Mouse (Mus musculus) midbrain, embryonic 11.5 days (tissue): ENCODE measurements around the gene Fgf22. TPM values are rescaled to one million over a fixed set of nuclear protein-coding genes. Genes with fewer than 3 reads are reported as not detected.

Source experiments
- ATAC-seq: fragments of 200-750 bp; cut with Nextera tagmentation; 2 replicates; pipeline ENCODE4 v1.8.0; 2017; ENCODE audit warnings: moderate TSS enrichment, moderate library complexity; ENCODE audit not compliant: low FRiP score
- DNase-seq: peaks from one replicate; pipeline ENCODE4 v3.0.0; 2015; ENCODE audit warnings: low spot score; ENCODE audit errors: missing footprints
- H3K27ac ChIP-seq: fragments of 300-500 bp; sonication (generic); 2 replicates; pipeline ENCODE4 v1.5.1; 2014; ENCODE audit warnings: low read depth, low read length
- H3K27me3 ChIP-seq: fragments of 300-500 bp; sonication (generic); 2 replicates; pipeline ENCODE4 v1.6.1; 2014; ENCODE audit warnings: mild to moderate bottlenecking, low read length, moderate library complexity, mixed read lengths; ENCODE audit not compliant: control insufficient read depth, insufficient read depth
- H3K36me3 ChIP-seq: fragments of 300-500 bp; sonication (generic); 2 replicates; pipeline ENCODE4 v1.6.1; 2014; ENCODE audit warnings: mild to moderate bottlenecking, low read length, moderate library complexity, mixed read lengths; ENCODE audit not compliant: control insufficient read depth, insufficient read depth
- H3K4me1 ChIP-seq: fragments of 300-500 bp; sonication (generic); 2 replicates; pipeline ENCODE4 v1.6.1; 2014; ENCODE audit warnings: low read length; ENCODE audit not compliant: control insufficient read depth, insufficient read depth
- H3K4me2 ChIP-seq: fragments of 300-500 bp; sonication (generic); 2 replicates; pipeline ENCODE4 v1.6.1; 2014; ENCODE audit warnings: mild to moderate bottlenecking, moderate library complexity
- H3K4me3 ChIP-seq: fragments of 300-500 bp; sonication (generic); 2 replicates; pipeline ENCODE4 v1.5.1; 2014; ENCODE audit warnings: low read depth, low read length
- H3K9ac ChIP-seq: fragments of 300-500 bp; sonication (generic); 2 replicates; pipeline ENCODE4 v1.6.1; 2014; ENCODE audit warnings: low read length
- H3K9me3 ChIP-seq: fragments of 300-500 bp; sonication (generic); 2 replicates; pipeline ENCODE4 v1.6.1; 2016; ENCODE audit warnings: low read length; ENCODE audit not compliant: control insufficient read depth
- whole genome bisulfite sequencing: fragments of 180-500 bp; shearing (Covaris S2); extraction: QIAGEN DNeasy Blood & Tissue Kit; methylation state at CpG from one replicate; pipeline ENCODE4 v1.1.7; 2014; 5-methylcytosine and 5-hydroxymethylcytosine counted together
- polyA plus RNA-seq: library from polyadenylated mRNA; unstranded; fragments of >200 nt; fragmentation: Nextera tagmentation; extraction: Ambion mirVana; gene quantifications from 2 replicates; pipeline ENCODE4 v1.2.1, GENCODE M21; 2014

The Fgf22 gene
- polyA plus RNA-seq, 1 experiment from 2014 or later, result 0.08 TPM

DNA sequence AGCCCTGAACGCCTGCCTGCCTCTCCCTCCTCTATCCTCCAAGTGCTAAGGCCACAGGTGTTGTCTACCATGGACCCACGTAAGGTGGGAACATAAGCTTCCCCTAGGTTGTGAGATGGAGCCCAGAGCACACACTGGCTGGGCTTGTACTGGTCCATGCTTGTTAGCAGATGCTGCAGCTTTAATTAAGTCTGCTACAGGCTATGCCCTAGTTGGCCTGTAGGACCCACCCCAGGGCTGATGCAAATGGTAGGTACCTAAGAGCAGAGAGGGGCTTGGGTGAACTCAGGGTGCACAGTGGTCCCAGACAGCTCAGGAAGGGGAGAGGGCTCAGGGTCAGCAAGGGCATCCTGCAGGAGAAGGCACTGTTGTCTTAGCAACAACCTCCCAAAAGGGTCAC lies 34.7 kb downstream of the Fgf22 start:
- no peaks in the 10 kb centered on the region for H3K36me3 ChIP-seq
- H3K4me1 ChIP-seq, result peaks cover 7% of the 10 kb centered on the region
- H3K4me3 ChIP-seq, result no peak overlapping the region
- no peaks in the 10 kb centered on the region for H3K27me3 ChIP-seq
- H3K4me2 ChIP-seq, result no peak overlapping the region
- no peaks in the 10 kb centered on the region for H3K9me3 ChIP-seq
- DNase-seq, result no peak
- 51% methylated on average over 2 of the region's 2 CpGs for WGBS
- no peak for ATAC-seq
- H3K27ac ChIP-seq, result no peak overlapping the region
- H3K9ac ChIP-seq, result no peak overlapping the region

DNA sequence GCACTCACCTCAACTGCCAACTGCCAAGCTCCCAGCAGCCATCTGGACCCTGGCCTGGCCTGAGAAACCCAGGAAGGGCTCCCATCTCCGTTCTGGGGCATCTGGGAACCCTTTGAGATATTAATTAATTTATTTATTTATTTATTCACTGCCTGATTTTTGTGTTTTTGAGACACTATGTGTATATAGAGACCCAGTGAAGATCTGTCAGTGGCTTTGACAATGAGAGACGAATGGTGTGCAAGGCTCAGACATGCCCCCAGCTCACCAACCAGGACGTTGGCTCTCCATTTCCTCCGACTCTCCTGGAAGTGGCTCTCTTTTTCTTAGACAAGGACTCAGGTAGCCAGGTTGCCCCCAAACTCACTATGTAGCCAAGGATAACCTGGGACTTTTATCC lies 36.0 kb downstream of the Fgf22 start, which contains the start of gene Prss57:
Gene Prss57, minus strand, starts transcription at position 101 of the 400 bp plus-strand sequence.
- H3K4me2 ChIP-seq, result no peak within 1 kb of the TSS
- H3K4me1 ChIP-seq, result peaks cover 16% of the 10 kb centered on the region
- no peaks in the 10 kb centered on the region for H3K27me3 ChIP-seq
- H3K36me3 ChIP-seq, result no peaks in the 10 kb centered on the region
- no peaks in the 10 kb centered on the region for H3K9me3 ChIP-seq
- ATAC-seq (no peak), DNase-seq (no peak)
- no peak within 1 kb of the TSS for H3K27ac ChIP-seq
- H3K9ac ChIP-seq, result no peak within 1 kb of the TSS
- no peak within 1 kb of the TSS for H3K4me3 ChIP-seq
- WGBS, result 87% methylated on average over 4 of the region's 4 CpGs

DNA sequence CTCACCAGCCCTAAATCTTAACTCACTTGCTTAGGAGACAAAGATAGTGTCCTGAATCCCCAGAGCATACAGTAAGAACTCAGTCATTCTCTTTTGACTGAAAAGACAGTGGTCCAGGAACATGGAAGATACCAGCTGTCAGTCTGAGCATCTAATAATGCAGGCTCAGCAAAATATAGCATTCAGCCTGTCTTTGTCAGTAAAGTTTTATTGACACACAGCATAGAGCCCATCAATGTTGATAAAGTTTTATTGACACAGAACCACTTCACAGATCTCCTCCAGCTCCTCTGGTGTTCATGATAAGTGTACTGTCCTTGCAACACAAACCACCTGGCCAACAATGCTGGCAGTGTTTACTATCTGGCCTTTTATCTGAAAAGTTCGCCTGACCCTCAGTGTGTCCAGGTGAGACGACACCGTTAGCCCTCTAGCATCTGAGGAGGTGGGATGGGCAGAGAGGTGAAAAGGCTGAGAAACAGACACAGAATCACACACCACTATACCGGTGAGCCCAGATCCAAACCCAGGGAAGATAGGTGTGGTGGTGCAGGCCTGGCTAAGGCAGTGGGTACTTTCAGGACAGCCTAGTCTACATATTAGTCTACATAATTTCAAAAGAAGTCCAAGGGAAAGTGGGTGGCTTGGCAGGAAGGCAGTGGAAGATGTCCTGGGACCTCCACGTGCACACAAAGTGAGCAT lies 37.6 kb downstream of the Fgf22 start:
- H3K27me3 ChIP-seq, result no peaks in the 10 kb centered on the region
- peaks cover 20% of the 10 kb centered on the region for H3K4me1 ChIP-seq
- no peak for ATAC-seq
- H3K9ac ChIP-seq, result no peak overlapping the region
- no peak overlapping the region for H3K4me2 ChIP-seq
- WGBS, result 86% methylated on average over 5 of the region's 5 CpGs
- H3K4me3 ChIP-seq, result no peak overlapping the region
- H3K36me3 ChIP-seq, result no peaks in the 10 kb centered on the region
- DNase-seq, result no peak
- H3K27ac ChIP-seq, result no peak overlapping the region
- H3K9me3 ChIP-seq, result no peaks in the 10 kb centered on the region

DNA sequence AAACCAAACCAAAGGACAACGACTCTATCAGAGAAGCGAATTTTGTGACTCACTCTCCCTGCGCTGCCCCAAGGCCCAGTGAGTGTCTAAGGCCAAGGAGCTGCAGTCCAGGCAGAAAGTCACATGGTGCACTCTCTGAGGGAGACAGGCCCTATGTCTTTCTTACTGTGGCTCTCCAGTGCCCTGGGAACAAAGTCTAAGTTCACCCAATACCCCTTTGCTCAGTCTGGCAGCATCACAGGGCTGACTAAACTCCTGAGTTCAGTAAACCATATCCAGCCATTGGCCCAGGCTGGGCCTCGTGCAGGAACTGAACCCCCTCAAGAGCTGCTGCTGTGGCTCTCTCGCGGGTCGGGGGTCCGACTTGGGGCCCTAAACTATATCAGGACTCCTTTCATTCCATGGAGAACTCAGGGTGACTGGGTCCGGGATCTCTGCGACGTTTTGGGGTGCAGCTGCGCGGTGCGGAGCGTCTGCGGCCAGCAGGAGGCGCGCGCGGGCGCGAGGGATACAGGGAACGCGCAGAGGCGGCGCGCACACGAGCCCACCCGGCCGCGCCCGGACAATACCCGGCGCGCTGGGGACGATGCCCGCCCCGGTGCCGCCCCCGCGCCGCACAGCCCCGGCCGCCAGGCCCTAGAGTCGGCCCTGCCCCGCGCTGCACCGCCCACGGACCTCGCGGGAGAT lies 38.3 kb downstream of the Fgf22 start, which contains the start of gene Palm:
Gene Palm, plus strand, starts transcription at position 522 of the 687 bp plus-strand sequence.
- H3K9me3 ChIP-seq, result no peaks in the 10 kb centered on the region
- peak; percentile 76 for ATAC-seq
- no peaks in the 10 kb centered on the region for H3K27me3 ChIP-seq
- WGBS, result 5% methylated on average over 51 of the region's 51 CpGs
- no peaks in the 10 kb centered on the region for H3K36me3 ChIP-seq
- H3K4me2 ChIP-seq, result peak within 1 kb of the TSS; percentile 81
- peak within 1 kb of the TSS; percentile 75 for H3K4me3 ChIP-seq
- peak within 1 kb of the TSS; percentile 94 for H3K9ac ChIP-seq
- H3K27ac ChIP-seq, result peak within 1 kb of the TSS; percentile 79
- peak; percentile 99 for DNase-seq
- peaks cover 20% of the 10 kb centered on the region for H3K4me1 ChIP-seq

DNA sequence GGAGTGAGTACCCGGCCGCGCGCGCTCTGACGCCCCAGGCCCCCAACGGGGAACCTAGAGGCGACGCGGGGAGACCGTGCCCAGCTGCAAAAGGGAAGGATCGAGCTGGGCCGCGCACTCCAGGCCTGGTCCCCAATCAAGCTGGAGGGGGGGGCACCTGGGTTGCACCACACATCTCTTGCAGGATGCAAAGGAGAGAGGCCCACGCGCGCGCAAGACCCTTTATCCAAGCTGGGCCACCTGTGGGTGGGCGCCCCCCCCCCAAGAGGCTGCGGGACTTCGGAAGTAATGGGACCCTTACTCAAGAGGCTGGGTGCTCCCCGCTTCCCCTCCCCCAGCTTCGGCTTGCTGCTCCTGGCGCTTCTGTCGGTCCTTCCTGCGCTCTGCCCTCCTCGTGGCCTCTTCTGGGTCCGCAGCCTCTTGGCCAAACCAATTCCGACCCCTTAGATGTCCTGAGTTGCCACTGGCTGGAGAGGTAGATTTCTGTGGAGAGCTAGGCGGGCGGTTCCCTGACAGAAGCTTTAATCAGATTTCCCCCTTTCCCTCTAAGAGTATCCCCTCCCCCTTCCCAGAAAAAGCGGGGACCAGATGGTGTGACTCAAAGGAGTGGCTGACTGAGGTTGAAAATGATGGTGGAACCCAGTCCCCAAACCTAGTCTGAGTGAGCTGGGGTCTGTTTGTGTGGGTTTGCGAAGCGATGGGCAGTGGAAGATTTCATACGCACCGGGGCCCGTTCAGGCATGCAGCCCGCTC lies 39.0 kb downstream of the Fgf22 start:
- H3K27me3 ChIP-seq, result no peaks in the 10 kb centered on the region
- H3K9me3 ChIP-seq, result no peaks in the 10 kb centered on the region
- DNase-seq (peak; percentile 96), ATAC-seq (peak; percentile 65)
- H3K4me2 ChIP-seq, result peak overlapping the region; percentile 81
- no peaks in the 10 kb centered on the region for H3K36me3 ChIP-seq
- H3K27ac ChIP-seq, result peak overlapping the region; percentile 79
- H3K9ac ChIP-seq, result peak overlapping the region; percentile 94
- peak overlapping the region; percentile 75 for H3K4me3 ChIP-seq
- H3K4me1 ChIP-seq, result peaks cover 20% of the 10 kb centered on the region
- 1% methylated on average over 38 of the region's 38 CpGs for WGBS

DNA sequence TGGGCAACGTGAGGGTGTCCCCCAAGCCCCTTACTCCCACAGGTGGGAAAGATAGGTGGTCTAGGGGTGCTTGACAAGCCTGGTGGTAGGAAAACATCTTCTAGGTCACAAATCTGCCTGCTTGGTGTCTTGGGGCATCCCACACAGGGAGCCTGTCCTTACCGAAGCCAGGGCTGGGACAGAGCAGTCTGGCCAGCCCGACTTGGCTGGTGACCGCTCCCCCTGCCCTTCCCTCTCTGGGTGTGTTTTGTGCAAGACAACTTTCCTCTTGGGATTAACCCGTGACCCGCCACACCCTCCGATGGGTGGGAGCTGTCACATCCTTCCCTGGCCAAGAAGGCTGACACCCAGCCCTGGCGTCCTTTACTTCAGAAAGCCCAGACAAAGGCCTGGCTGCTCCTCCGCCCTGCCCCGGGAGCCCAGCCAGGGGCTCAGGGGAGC lies 39.6 kb downstream of the Fgf22 start:
- H3K4me1 ChIP-seq, result peaks cover 20% of the 10 kb centered on the region
- no peaks in the 10 kb centered on the region for H3K9me3 ChIP-seq
- peak overlapping the region; percentile 94 for H3K9ac ChIP-seq
- H3K4me2 ChIP-seq, result peak overlapping the region; percentile 81
- H3K27me3 ChIP-seq, result no peaks in the 10 kb centered on the region
- no peaks in the 10 kb centered on the region for H3K36me3 ChIP-seq
- 2% methylated on average over 10 of the region's 10 CpGs for WGBS
- peak; percentile 53 for ATAC-seq
- no peak for DNase-seq
- peak overlapping the region; percentile 75 for H3K4me3 ChIP-seq
- H3K27ac ChIP-seq, result peak overlapping the region; percentile 79

DNA sequence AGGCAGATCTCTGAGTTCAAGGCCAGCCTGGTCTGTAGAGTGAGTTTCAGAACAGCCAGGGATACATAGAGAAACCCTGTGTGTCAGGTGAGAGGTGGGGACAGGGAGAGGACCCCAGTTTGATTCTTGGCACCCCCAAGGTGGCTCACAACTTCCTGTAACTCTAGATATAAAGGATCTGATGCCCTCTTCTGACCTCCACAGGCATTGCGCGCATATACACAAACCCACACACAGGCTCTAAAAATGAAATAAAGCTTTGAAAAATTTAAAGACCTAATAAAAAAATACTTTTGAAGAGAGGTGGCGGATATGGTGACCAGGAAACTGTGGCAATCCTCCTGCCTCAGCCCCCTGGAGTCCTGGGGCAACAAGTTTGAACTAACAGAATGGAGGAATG lies 41.0 kb downstream of the Fgf22 start:
- WGBS, result 98% methylated on average over 3 of the region's 3 CpGs
- DNase-seq (no peak), ATAC-seq (no peak)
- Histone ChIP-seq H3K27me3 (no peaks in the 10 kb centered on the region), H3K9me3 (no peaks in the 10 kb centered on the region), H3K4me2 (no peak overlapping the region), H3K27ac (no peak overlapping the region), H3K36me3 (no peaks in the 10 kb centered on the region), H3K9ac (no peak overlapping the region), H3K4me3 (no peak overlapping the region), H3K4me1 (peaks cover 20% of the 10 kb centered on the region)

DNA sequence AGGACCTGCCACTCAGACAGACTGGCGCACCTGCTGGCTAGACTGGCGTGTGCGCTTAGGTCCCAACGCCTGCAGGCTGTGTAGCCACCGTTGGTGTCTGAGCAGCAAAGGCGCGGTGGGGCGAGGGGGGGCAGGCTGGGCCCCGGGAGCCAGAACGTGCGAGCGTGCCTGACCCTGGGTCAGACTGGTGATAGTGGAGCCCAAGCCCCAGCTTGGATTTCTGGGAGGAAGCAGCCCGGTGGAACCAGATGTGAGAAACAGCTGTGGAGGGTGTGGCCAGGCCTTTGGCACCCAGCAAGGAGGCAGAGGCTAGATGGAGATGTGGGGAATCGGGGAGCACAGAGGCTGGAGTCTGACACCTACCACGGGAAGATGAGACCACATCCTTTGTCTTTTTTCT lies 42.5 kb downstream of the Fgf22 start:
- DNase-seq, result no peak
- Histone ChIP-seq H3K9me3 (no peaks in the 10 kb centered on the region), H3K4me2 (no peak overlapping the region), H3K4me1 (peaks cover 28% of the 10 kb centered on the region), H3K27ac (no peak overlapping the region), H3K27me3 (no peaks in the 10 kb centered on the region), H3K36me3 (no peaks in the 10 kb centered on the region), H3K4me3 (no peak overlapping the region), H3K9ac (no peak overlapping the region)
- 58% methylated on average over 15 of the region's 15 CpGs for WGBS
- ATAC-seq, result no peak
